25 mouse cellular contexts compared by ENCODE assay signal in the genomic region with DNA sequence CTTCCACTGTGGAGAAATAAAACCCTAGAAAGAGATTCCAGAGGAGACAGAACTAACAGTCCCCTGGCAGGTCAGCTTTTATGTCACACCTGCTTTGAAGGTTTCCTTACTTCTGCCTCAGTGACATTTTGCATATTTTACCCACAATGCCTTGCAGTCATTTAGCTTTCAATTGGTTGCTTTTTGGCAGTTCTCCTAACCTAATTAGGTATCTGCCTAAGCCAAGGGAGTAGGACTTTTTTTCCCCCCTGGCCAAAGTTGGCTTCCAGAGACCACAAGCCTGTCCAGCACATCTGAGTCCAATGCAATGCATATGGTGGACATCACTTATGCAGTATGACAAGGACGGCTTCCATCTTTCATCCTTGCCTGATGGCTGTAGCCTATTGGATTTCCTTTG.
"Had no signal": no experiment of that assay in that cellular context is flagged by ENCODE, and none has a peak within 500 bp of the region (broad histone marks: within the 10 kb centered on the region; RNA-seq: fewer than 3 reads in every experiment).

No protein-coding gene starts in this region.

- H3K9ac ChIP-seq: limb, embryonic 13.5 days; liver, embryonic 12.5 days; liver, embryonic 15.5 days; lung, embryonic 15.5 days; midbrain, embryonic 13.5 days; neural tube, embryonic 12.5 days; neural tube, embryonic 15.5 days had no signal

- H3K4me3 ChIP-seq: layer of hippocampus, adult 2 months; limb, embryonic 10.5 days; limb, embryonic 13.5 days; liver, embryonic 12.5 days; liver, embryonic 15.5 days; lung, embryonic 15.5 days; megakaryocyte, embryonic 14.5 days; midbrain, embryonic 10.5 days; midbrain, embryonic 13.5 days; neural tube, embryonic 12.5 days; neural tube, embryonic 15.5 days had no signal

- H3K9me3 ChIP-seq: limb, embryonic 10.5 days; limb, embryonic 13.5 days; liver, embryonic 12.5 days; liver, embryonic 15.5 days; lung, embryonic 15.5 days; megakaryocyte, embryonic 14.5 days; midbrain, embryonic 10.5 days; midbrain, embryonic 13.5 days; neural tube, embryonic 12.5 days; neural tube, embryonic 15.5 days had no signal

- H3K27ac ChIP-seq: kidney, postnatal 0 days; layer of hippocampus, adult 2 months; limb, embryonic 10.5 days; limb, embryonic 13.5 days; liver, embryonic 12.5 days; liver, embryonic 15.5 days; lung, embryonic 15.5 days; midbrain, embryonic 10.5 days; midbrain, embryonic 13.5 days; neural tube, embryonic 12.5 days; neural tube, embryonic 15.5 days; stomach, postnatal 0 days had no signal

- ATAC-seq: liver, embryonic 12.5 days; midbrain, embryonic 13.5 days had no signal

- H3K36me3 ChIP-seq: limb, embryonic 10.5 days; limb, embryonic 13.5 days; liver, embryonic 12.5 days; liver, embryonic 15.5 days; lung, embryonic 15.5 days; midbrain, embryonic 10.5 days; midbrain, embryonic 13.5 days; neural tube, embryonic 12.5 days; neural tube, embryonic 15.5 days had no signal

- DNase-seq: kidney, postnatal 25 days; layer of hippocampus, adult 9-11 months; liver; lung, adult 18-20 months; lung, postnatal 10 days; lung, postnatal 36 days; right cerebral cortex, adult 18-20 months; right cerebral cortex, postnatal 14 days; right cerebral cortex, postnatal 4 days; thymus, adult 2 months; thymus, postnatal 14 days; thymus, postnatal 4 days had no signal

- H3K4me2 ChIP-seq: limb, embryonic 13.5 days; liver, embryonic 12.5 days; liver, embryonic 15.5 days; lung, embryonic 15.5 days; midbrain, embryonic 13.5 days; neural tube, embryonic 12.5 days; neural tube, embryonic 15.5 days had no signal

- H3K27me3 ChIP-seq: limb, embryonic 13.5 days; liver, embryonic 12.5 days; liver, embryonic 15.5 days; lung, embryonic 15.5 days; megakaryocyte, embryonic 14.5 days; midbrain, embryonic 13.5 days; neural tube, embryonic 12.5 days; neural tube, embryonic 15.5 days had no signal

- H3K4me1 ChIP-seq: limb, embryonic 10.5 days; limb, embryonic 13.5 days; liver, embryonic 12.5 days; liver, embryonic 15.5 days; lung, embryonic 15.5 days; megakaryocyte, embryonic 14.5 days; midbrain, embryonic 10.5 days; midbrain, embryonic 13.5 days; neural tube, embryonic 12.5 days had no signal
